Comparison of ENCODE assay signal across 10 mouse cellular contexts in genomic region chr6:5010553-5011416, GRCm38 (mm10).
A peak's percentile ranks its signal among the peaks of the same experiment; 100 is the strongest.
DNase-seq lines count a peak whose midpoint lies in the region; ATAC-seq lines count a peak whose summit lies in the region.
"Had no signal": no experiment of that assay in that cellular context is flagged by ENCODE, and none has a peak within 500 bp of the region (broad histone marks: within the 10 kb centered on the region; RNA-seq: fewer than 3 reads in every experiment).

No protein-coding gene starts in this region.

- peak overlapping the region; percentile 43 for H3K27ac ChIP-seq in kidney, embryonic 16.5 days (ENCODE audit: low read length)
- H3K27ac ChIP-seq in forebrain, embryonic 10.5 days, result peak overlapping the region; percentile 84
- H3K27ac ChIP-seq in limb, embryonic 11.5 days (replicated peaks; ENCODE audit: low read depth, low read length), result peak overlapping the region; percentile 60

- no peak overlapping the region for H3K4me2 ChIP-seq in kidney, embryonic 16.5 days (replicated peaks; ENCODE audit: low read depth, low read length)
- no peak overlapping the region for H3K4me2 ChIP-seq in limb, embryonic 11.5 days (ENCODE audit: low read depth, severe bottlenecking)

- WGBS in kidney, embryonic 16.5 days, result 34% methylated on average over 11 of the region's 11 CpGs
- WGBS in forebrain, embryonic 10.5 days, result 16% methylated on average over 11 of the region's 11 CpGs
- WGBS in limb, embryonic 11.5 days, result 31% methylated on average over 11 of the region's 11 CpGs

- no peak overlapping the region for H3K9ac ChIP-seq in kidney, embryonic 16.5 days (replicated peaks; ENCODE audit: low read length)
- no peak overlapping the region for H3K9ac ChIP-seq in limb, embryonic 11.5 days (ENCODE audit: low read length)

- no peaks in the 10 kb centered on the region for H3K27me3 ChIP-seq in kidney, embryonic 16.5 days (ENCODE audit: insufficient read depth, low read length)
- no peaks in the 10 kb centered on the region for H3K27me3 ChIP-seq in forebrain, embryonic 10.5 days (ENCODE audit: poor library complexity, severe bottlenecking)
- H3K27me3 ChIP-seq in limb, embryonic 11.5 days (ENCODE audit: control insufficient read depth, insufficient read depth, low read length), result no peaks in the 10 kb centered on the region

- ATAC-seq in kidney, embryonic 16.5 days (ENCODE audit: low FRiP score, low TSS enrichment), result peak; percentile 47
- ATAC-seq in limb, embryonic 11.5 days (ENCODE audit: insufficient number of reproducible peaks, low FRiP score, low TSS enrichment, low read depth), result no peak

- no peak overlapping the region for H3K4me3 ChIP-seq in kidney, embryonic 16.5 days (ENCODE audit: low read length)
- H3K4me3 ChIP-seq in forebrain, embryonic 10.5 days, result peak overlapping the region; percentile 20
- no peak overlapping the region for H3K4me3 ChIP-seq in limb, embryonic 11.5 days (ENCODE audit: low read depth, low read length)

- DNase-seq in kidney, postnatal 4 days, result no peak
- DNase-seq in forebrain, embryonic 10.5 days (ENCODE audit: extremely low spot score, low spot score), result peak; percentile 57
- DNase-seq in limb, embryonic 11.5 days (ENCODE audit: low spot score), result no peak
- peak; percentile 64 for DNase-seq in retina, postnatal 1 day
- DNase-seq in thymus, postnatal 25 days, result no peak
- DNase-seq in cerebellum, adult 9-10 months, result no peak
- no peak for DNase-seq in adrenal gland, postnatal 4 days (ENCODE audit: low spot score in 2 of 2)
- DNase-seq: cerebellum, adult 2 months; lung, adult 2 months had no signal

- no peaks in the 10 kb centered on the region for H3K9me3 ChIP-seq in kidney, embryonic 16.5 days (ENCODE audit: low read length)
- H3K9me3 ChIP-seq in forebrain, embryonic 10.5 days, result no peaks in the 10 kb centered on the region
- H3K9me3 ChIP-seq in limb, embryonic 11.5 days (ENCODE audit: control insufficient read depth, low read length), result no peaks in the 10 kb centered on the region

- H3K36me3 ChIP-seq in kidney, embryonic 16.5 days (ENCODE audit: insufficient read depth, low read length), result no peaks in the 10 kb centered on the region
- H3K36me3 ChIP-seq in forebrain, embryonic 10.5 days (replicated peaks), result no peaks in the 10 kb centered on the region
- no peaks in the 10 kb centered on the region for H3K36me3 ChIP-seq in limb, embryonic 11.5 days (ENCODE audit: control insufficient read depth, insufficient read depth, low read length)

- H3K4me1 ChIP-seq in kidney, embryonic 16.5 days (ENCODE audit: insufficient read depth, low read length), result peaks cover 37% of the 10 kb centered on the region
- H3K4me1 ChIP-seq in forebrain, embryonic 10.5 days, result peaks cover 73% of the 10 kb centered on the region
- peaks cover 8% of the 10 kb centered on the region; the same call in 1 of the 2 replicates for H3K4me1 ChIP-seq in limb, embryonic 11.5 days (ENCODE audit: control insufficient read depth, insufficient read depth, low read length)

Comparison
In these comparisons a context has a peak if more than half of its experiments do, and no peak if none do; other contexts are left out.
1. DNase-seq: peak in forebrain, embryonic 10.5 days (single experiment) and retina, postnatal 1 day (single experiment); none in kidney, postnatal 4 days (0 of 2), limb, embryonic 11.5 days (single experiment), thymus, postnatal 25 days (single experiment), cerebellum, adult 9-10 months (single experiment) and adrenal gland, postnatal 4 days (0 of 2).
2. Peak in every context shown above with its lines, with median percentiles within 50 percentile points of each other: H3K27ac ChIP-seq.